Mouse (Mus musculus) intestine, embryonic 15.5 days (tissue): ENCODE measurements around the gene Kif7. TPM values are rescaled to one million over a fixed set of nuclear protein-coding genes. Genes with fewer than 3 reads are reported as not detected.

Source experiments
- ATAC-seq: fragments of 200-750 bp; cut with Nextera tagmentation; 2 replicates; pipeline ENCODE4 v1.8.0; 2017; ENCODE audit warnings: moderate TSS enrichment, moderate library complexity
- H3K27ac ChIP-seq: fragments of 300-500 bp; sonication (generic); 2 replicates; pipeline ENCODE4 v1.5.1; 2015; ENCODE audit warnings: mild to moderate bottlenecking, inconsistent platforms
- H3K27me3 ChIP-seq: fragments of 300-500 bp; sonication (generic); replicated peaks from 2 replicates; pipeline ENCODE4 v1.6.1; 2015; ENCODE audit warnings: inconsistent platforms
- H3K36me3 ChIP-seq: fragments of 300-500 bp; sonication (generic); 2 replicates; pipeline ENCODE4 v1.6.1; 2015; ENCODE audit warnings: inconsistent platforms
- H3K4me1 ChIP-seq: fragments of 300-500 bp; sonication (generic); replicated peaks from 2 replicates; pipeline ENCODE4 v1.6.1; 2015; ENCODE audit warnings: inconsistent platforms
- H3K4me2 ChIP-seq: fragments of 300-500 bp; sonication (generic); replicated peaks from 2 replicates; pipeline ENCODE4 v1.6.1; 2015; ENCODE audit warnings: mild to moderate bottlenecking, inconsistent platforms
- H3K4me3 ChIP-seq: fragments of 300-500 bp; sonication (generic); replicated peaks from 2 replicates; pipeline ENCODE4 v1.5.1; 2015; ENCODE audit warnings: inconsistent platforms
- H3K9ac ChIP-seq: fragments of 300-500 bp; sonication (generic); 2 replicates; pipeline ENCODE4 v1.6.1; 2015; ENCODE audit warnings: inconsistent platforms
- H3K9me3 ChIP-seq: fragments of 300-500 bp; sonication (generic); 2 replicates; pipeline ENCODE4 v1.6.1; 2016; ENCODE audit warnings: inconsistent platforms
- WGBS: fragments of 180-500 bp; shearing (Covaris S2); methylation state at CpG from one replicate; pipeline ENCODE4 v1.1.7; 2015; 5-methylcytosine and 5-hydroxymethylcytosine counted together
- polyA plus RNA-seq: library from polyadenylated mRNA; unstranded; fragments of >200 nt; fragmentation: Nextera tagmentation; extraction: Ambion mirVana; gene quantifications from 2 replicates; pipeline ENCODE4 v1.2.1, GENCODE M21; 2015

Kif7 gene
- polyA plus RNA-seq = 2.9 and 3.0 TPM in 2 replicates

DNA sequence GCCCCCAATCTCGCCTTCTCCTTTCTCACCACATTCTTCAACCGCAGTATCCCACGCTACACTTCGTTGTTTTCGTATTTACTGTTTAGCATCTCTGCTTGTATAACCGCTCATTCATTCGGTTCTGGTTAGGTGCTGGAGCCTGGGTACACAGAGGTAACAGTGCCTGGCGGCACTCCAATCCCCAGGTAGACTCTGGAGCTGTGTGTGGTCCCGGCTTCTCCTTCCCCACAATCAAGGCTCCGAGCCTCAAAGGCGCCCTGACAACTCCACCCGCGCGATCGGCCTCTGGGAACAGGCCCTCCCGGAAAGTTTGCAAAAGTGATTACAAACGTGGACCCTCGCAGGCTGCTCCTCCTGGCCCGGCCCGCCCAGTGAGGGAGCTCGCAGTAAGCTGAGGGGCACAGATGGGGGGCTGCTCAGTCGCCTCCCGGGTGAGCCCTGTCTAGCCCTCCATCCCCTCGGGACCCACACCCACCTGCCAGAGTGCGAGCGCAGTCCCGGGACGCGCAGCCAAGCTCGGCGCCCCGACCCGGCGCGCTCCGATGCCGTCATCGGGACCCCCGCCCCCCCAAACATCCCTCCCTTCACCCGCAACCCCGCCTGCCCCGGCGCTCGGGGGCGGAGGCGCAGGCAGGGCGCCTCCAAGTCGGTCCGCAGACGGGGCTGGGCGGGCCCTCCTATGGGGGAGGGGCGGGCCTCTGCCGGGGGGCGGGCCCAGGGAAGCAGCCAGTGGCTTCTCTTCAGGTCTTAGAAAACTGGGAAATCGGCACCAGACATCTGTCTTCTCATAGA, at the start of gene Kif7:
Gene Kif7 (minus strand): TSS at position 534 of the 795 bp plus-strand sequence.
- Histone ChIP-seq H3K9ac (peak within 1 kb of the TSS; percentile 71), H3K9me3 (no peaks in the 10 kb centered on the region), H3K27ac (peak within 1 kb of the TSS; percentile 44; the same call in 1 of the 2 replicates), H3K36me3 (no peaks in the 10 kb centered on the region), H3K4me1 (peaks cover 6% of the 10 kb centered on the region), H3K4me2 (peak within 1 kb of the TSS; percentile 89), H3K4me3 (peak within 1 kb of the TSS; percentile 65), H3K27me3 (0 out of 2 replicates have a peak, but pooled peaks cover 7% of the 10 kb centered on the region)
- ATAC-seq = peak; percentile 97
- WGBS = under 1% methylated on average over 55 of the region's 55 CpGs

DNA sequence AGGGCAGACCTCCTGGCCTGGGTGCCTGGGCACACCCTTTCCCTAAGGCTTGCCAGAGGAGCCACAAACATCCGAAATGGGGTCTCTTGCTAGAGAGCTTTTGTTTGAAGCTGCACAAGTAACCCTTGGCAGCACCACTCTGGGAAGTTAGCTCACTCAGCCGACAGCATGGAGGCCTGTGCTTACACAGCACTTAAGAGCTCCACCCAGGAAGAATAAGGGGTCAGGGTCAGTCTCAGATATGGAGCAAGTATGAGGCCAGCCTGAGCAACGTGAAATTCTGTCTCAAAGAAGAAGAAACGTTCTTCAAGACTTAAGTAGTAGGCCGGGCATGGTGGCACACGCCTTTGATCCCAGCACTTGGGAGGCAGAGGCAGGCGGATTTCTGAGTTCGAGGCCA, 46.6 kb upstream of the Kif7 start:
- Histone ChIP-seq H3K9ac (no peak overlapping the region), H3K4me2 (no peak overlapping the region), H3K9me3 (no peaks in the 10 kb centered on the region), H3K4me1 (no peaks in the 10 kb centered on the region), H3K27ac (no peak overlapping the region), H3K27me3 (no peaks in the 10 kb centered on the region; the same call in 1 of the 2 replicates), H3K36me3 (no peaks in the 10 kb centered on the region), H3K4me3 (no peak overlapping the region)
- WGBS = 65% methylated on average over 8 of the region's 8 CpGs
- ATAC-seq = no peak

DNA sequence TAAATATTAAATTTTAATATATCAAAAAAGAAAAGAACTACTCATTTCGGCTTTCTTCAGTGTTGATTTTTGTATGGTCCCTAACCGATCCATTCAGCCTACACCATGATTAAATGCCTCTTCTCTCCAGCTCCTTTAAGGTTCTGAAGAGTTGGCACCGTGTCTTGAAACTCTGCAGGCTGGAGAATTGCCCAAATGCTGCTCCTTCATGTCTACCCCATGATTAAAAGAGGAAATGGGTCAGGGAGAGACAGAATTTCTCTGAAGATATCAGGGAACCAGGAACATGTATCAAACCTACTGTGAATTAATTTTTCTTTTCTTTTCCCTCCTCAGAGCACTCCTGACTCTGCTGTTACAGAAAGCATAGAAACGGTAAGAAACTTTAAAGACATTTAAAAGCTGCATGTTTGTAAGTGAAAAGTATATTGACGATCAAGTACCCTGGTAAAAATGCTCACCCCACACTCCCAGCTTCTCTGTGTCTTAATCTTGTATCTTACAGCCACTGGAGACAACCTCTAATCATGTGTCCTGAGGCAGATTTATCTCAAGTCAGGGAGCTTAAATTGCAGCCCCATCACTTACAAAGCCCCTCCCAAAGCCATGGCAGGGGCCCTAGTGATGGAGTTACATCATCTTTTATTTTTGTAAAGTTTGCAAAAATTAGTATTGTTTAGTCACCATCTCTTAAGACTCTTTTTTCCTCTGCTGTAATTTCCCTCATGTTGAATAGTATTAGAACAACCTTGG, 45.8 kb upstream of the Kif7 start:
- Histone ChIP-seq H3K27me3 (no peaks in the 10 kb centered on the region; the same call in 1 of the 2 replicates), H3K4me2 (no peak overlapping the region), H3K4me1 (no peaks in the 10 kb centered on the region), H3K4me3 (no peak overlapping the region), H3K9me3 (no peaks in the 10 kb centered on the region), H3K27ac (no peak overlapping the region), H3K9ac (no peak overlapping the region), H3K36me3 (no peaks in the 10 kb centered on the region)
- no peak for ATAC-seq
- WGBS = 68% methylated on average over 5 of the region's 5 CpGs

DNA sequence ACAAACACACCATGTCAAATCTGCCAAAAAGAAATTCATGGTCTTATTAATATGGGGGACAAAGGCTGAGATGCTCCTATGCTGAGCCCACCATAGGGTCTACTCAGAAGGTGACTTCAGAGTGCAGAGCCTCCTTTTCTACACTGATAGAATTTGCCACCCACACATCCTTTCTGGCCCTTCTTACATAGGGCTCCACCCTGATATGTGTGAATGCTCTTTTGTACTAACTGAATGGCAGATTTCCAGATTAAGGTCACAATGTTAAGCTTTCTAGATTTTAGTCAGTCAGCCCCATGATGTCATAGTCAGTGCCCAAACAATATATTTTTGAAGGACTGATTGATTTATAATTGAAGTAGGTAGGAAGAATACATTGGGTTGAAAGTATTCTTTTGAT, 44.2 kb upstream of the Kif7 start:
- no peak overlapping the region for H3K9ac ChIP-seq
- no peaks in the 10 kb centered on the region for H3K36me3 ChIP-seq
- no peaks in the 10 kb centered on the region; the same call in 1 of the 2 replicates for H3K27me3 ChIP-seq
- H3K4me1 ChIP-seq = no peaks in the 10 kb centered on the region
- H3K9me3 ChIP-seq = no peaks in the 10 kb centered on the region
- ATAC-seq = no peak
- no peak overlapping the region for H3K4me3 ChIP-seq
- H3K27ac ChIP-seq = no peak overlapping the region
- H3K4me2 ChIP-seq = no peak overlapping the region

DNA sequence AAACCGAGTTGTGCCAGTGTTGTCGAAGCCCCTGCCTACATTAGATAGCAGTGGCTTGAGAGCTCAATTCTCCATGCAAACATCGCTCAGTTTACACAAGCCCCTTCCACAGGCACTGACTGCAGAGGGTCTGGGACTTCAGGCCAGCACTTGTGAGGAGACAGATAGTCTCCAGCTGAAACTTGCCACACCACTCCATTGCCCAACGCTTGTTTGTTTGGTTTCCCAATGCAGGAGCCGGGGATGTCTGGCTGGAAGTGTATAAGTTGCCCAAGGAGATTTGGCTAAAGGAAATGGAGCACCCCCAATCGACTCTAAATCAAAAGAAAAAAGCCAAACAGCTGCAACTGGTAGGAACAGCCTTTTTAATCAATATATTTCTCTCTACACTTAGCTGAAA, 42.7 kb upstream of the Kif7 start:
- Histone ChIP-seq H3K4me2 (no peak overlapping the region), H3K9me3 (no peaks in the 10 kb centered on the region), H3K27ac (no peak overlapping the region), H3K36me3 (no peaks in the 10 kb centered on the region), H3K27me3 (no peaks in the 10 kb centered on the region; the same call in 1 of the 2 replicates), H3K4me3 (no peak overlapping the region), H3K9ac (no peak overlapping the region), H3K4me1 (no peaks in the 10 kb centered on the region)
- 40% methylated on average over 6 of the region's 6 CpGs for WGBS
- ATAC-seq = no peak

DNA sequence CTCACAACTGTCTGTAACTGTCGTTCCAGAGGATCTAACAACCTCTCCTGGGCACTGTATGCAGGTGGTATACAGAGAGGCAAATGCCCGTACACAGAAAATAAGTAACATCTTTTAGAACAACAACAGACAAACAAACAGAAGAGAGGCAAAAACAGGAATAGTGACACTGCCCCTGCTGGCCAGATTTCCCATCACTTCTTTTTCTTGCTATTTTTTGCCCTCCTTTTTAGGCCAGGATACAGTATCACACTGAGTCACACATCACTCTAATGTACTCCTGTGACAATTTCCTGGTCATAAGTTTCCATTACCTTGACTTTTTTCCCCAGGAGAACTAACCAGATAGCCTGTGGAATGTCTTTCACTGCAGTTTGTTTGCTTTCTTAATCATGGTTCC, 40.8 kb upstream of the Kif7 start:
- H3K27me3 ChIP-seq = no peaks in the 10 kb centered on the region; the same call in 1 of the 2 replicates
- no peaks in the 10 kb centered on the region for H3K9me3 ChIP-seq
- no peak overlapping the region for H3K27ac ChIP-seq
- H3K4me3 ChIP-seq = no peak overlapping the region
- no peak for ATAC-seq
- no peaks in the 10 kb centered on the region for H3K36me3 ChIP-seq
- 49% methylated on average over 2 of the region's 2 CpGs for WGBS
- no peak overlapping the region for H3K4me2 ChIP-seq
- H3K9ac ChIP-seq = no peak overlapping the region
- H3K4me1 ChIP-seq = no peaks in the 10 kb centered on the region

DNA sequence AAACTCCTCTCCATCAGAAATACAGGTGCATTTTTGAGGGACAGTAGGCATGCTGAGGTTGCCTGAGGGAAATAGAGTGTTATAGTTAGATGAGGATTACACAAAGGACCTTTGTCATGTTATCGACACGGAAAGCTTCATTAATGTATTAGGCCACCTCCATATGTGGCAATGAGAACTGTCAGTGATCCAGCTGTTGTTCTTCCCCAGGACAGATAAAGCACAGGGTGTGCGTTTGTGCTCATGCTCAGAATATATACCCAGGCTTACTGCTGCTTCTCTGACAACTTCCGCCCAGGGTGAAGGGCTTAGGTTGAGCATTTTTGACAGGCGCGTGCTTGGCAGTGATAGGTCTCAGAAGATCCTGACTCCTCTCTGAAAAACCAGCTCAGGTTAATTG, 34.0 kb upstream of the Kif7 start:
- no peak for ATAC-seq
- H3K4me2 ChIP-seq = no peak overlapping the region
- no peaks in the 10 kb centered on the region for H3K4me1 ChIP-seq
- H3K4me3 ChIP-seq = no peak overlapping the region
- H3K36me3 ChIP-seq = no peaks in the 10 kb centered on the region
- H3K9me3 ChIP-seq = no peaks in the 10 kb centered on the region
- no peaks in the 10 kb centered on the region for H3K27me3 ChIP-seq
- no peak overlapping the region for H3K9ac ChIP-seq
- 87% methylated on average over 6 of the region's 6 CpGs for WGBS
- H3K27ac ChIP-seq = no peak overlapping the region

DNA sequence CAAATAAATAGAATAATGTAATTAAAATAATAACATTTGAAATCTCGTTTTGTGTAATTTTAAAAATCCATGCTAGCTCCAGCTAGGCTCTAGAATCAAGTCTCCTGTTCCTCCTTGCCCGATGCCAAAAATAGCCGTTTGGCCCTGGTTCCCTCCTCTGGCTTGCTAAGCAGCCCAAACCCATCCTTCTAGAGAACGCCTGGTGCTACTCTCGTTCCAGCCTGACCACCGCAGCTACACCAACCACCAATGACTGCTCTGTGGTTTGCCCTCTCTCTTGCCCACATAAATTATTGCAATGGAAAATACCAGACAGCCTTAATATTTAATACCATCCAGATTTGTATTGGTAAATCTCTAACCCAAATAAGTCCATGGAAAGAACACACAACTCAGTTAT, 32.1 kb upstream of the Kif7 start:
- H3K4me1 ChIP-seq = 0 out of 2 replicates have a peak, but pooled peaks cover 2% of the 10 kb centered on the region
- no peaks in the 10 kb centered on the region for H3K9me3 ChIP-seq
- no peak overlapping the region for H3K9ac ChIP-seq
- ATAC-seq = no peak
- no peaks in the 10 kb centered on the region for H3K27me3 ChIP-seq
- no peaks in the 10 kb centered on the region for H3K36me3 ChIP-seq
- no peak overlapping the region for H3K4me3 ChIP-seq
- WGBS = 82% methylated on average over 6 of the region's 6 CpGs
- H3K4me2 ChIP-seq = no peak overlapping the region
- H3K27ac ChIP-seq = no peak overlapping the region

DNA sequence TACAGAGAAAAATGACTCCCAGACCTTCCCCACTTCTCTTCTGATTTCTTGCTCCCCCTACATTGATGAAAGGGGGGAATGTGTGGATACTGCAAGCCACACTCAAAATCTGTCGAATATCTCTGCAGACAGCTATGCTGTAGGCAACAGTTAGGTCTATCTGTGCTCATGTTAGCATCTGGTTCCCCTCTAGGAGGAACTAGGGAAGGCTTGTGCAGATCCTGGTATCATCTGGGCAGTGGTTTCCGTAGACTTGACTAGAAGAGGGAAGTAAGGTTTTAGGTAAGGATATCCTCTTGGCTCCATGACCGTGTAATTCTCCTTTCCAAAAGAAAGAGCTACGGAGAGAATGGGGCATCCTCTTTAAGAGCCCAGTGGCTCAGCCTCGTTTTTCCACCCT, 29.1 kb upstream of the Kif7 start:
- H3K4me2 ChIP-seq = no peak overlapping the region
- no peak overlapping the region for H3K4me3 ChIP-seq
- WGBS = 71% methylated on average over 5 of the region's 5 CpGs
- no peak overlapping the region for H3K9ac ChIP-seq
- H3K4me1 ChIP-seq = 0 out of 2 replicates have a peak, but pooled peaks cover 2% of the 10 kb centered on the region
- H3K36me3 ChIP-seq = no peaks in the 10 kb centered on the region
- no peaks in the 10 kb centered on the region for H3K27me3 ChIP-seq
- no peak overlapping the region for H3K27ac ChIP-seq
- H3K9me3 ChIP-seq = no peaks in the 10 kb centered on the region
- no peak for ATAC-seq

DNA sequence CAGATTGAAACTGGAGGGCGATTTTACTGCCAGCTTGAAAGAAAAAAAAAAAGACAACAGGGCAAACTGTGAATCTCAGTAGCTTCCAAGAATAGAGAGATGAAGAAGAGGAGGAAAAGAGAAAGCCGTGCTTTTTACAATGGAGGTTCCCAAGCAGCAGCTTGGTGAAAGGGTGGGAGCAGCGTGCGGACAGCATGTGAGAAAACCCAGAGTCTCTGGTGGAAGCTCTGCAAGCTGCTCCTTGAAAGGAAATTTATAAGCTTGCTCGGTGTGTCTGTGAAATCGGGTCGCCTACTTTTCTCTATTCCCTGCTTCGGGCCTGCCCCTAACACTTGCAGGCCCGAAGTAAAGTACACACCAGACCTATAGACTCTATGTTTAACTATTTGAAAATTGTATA, 28.5 kb upstream of the Kif7 start:
- no peak for ATAC-seq
- H3K27me3 ChIP-seq = no peaks in the 10 kb centered on the region
- H3K4me2 ChIP-seq = no peak overlapping the region
- H3K27ac ChIP-seq = no peak overlapping the region
- H3K4me3 ChIP-seq = no peak overlapping the region
- no peaks in the 10 kb centered on the region for H3K36me3 ChIP-seq
- 0 out of 2 replicates have a peak, but pooled peaks cover 2% of the 10 kb centered on the region for H3K4me1 ChIP-seq
- H3K9ac ChIP-seq = no peak overlapping the region
- H3K9me3 ChIP-seq = no peaks in the 10 kb centered on the region
- 76% methylated on average over 9 of the region's 9 CpGs for WGBS

DNA sequence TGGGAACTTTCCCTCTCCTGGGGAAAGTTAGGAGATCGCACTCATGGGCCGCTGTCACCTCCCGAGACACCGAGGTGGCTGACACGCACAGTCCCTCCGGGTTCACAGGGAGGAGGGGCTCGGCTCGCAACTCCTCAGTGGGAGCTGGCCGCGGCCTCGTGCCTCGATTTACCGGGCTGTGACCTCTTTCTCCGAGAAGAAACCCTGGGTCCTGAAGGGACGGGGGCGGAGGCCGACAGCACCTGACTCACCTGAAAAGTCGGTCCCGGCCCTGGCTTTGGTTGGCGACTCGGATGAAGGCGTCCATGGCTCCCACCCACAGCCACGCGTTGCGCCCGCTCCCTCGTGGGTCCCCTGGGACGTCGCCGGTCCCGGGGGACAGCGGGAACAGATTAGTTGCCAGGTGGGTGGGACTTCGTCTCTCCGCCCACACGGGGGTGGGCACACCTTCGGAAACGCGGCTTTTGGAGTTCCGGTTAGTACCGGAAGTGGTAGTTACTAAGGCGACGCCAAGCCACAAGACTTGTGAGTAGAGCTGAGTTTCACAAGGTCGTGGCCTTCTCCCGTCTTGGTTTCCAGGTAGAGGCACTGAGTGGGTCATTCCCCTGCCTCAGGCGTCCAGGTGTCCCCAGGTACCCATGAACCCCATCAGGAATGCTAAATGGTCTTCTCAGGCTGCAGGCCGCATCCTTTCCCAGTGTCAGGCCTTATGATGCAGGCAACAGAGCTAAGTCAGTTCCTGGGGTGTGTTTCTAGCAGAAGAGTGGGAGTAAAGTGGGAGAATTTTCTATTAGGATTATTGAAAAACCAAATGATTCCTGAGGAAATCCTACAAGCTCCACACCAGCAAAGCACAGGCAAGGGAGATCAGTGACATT, 27.4 kb upstream of the Kif7 start, which contains the start of the genes Pex11a and Wdr93:
Gene Pex11a (minus strand): TSS at position 473 of the 878 bp plus-strand sequence.
Gene Wdr93 (plus strand): TSS at position 505 of the 878 bp plus-strand sequence.
- Histone ChIP-seq H3K36me3 (no peaks in the 10 kb centered on the region), H3K27me3 (no peaks in the 10 kb centered on the region), H3K4me1 (0 out of 2 replicates have a peak, but pooled peaks cover 2% of the 10 kb centered on the region), H3K9ac (peak within 1 kb of the TSS; percentile 55), H3K4me2 (peak within 1 kb of the TSS; percentile 87), H3K4me3 (peak within 1 kb of the TSS; percentile 60), H3K27ac (no peak within 1 kb of the TSS), H3K9me3 (no peaks in the 10 kb centered on the region)
- WGBS = 3% methylated on average over 46 of the region's 46 CpGs
- peak; percentile 95 for ATAC-seq
